Mouse (Mus musculus) hindbrain, embryonic 11.5 days (tissue): ENCODE measurements around the gene Acot10. TPM values are rescaled to one million over a fixed set of nuclear protein-coding genes. Genes with fewer than 3 reads are reported as not detected.
A peak's percentile ranks its signal among the peaks of the same experiment; 100 is the strongest.
"Not testable (repeated sequence)": the region's sequence is repeated elsewhere in the genome, so short reads cannot be mapped to it uniquely, and the experiment has no call there.

ENCODE experiments used
- ATAC-seq: fragments of 200-750 bp; cut with Nextera tagmentation; 2 replicates; pipeline ENCODE4 v1.8.0; 2017; ENCODE audit warnings: mild to moderate bottlenecking, moderate TSS enrichment, moderate library complexity; ENCODE audit not compliant: low FRiP score
- DNase-seq: peaks from one replicate; pipeline ENCODE4 v3.0.0-alpha.2; 2015; ENCODE audit warnings: low spot score
- H3K27ac ChIP-seq: fragments of 300-500 bp; sonication (generic); 2 replicates; pipeline ENCODE4 v1.5.1; 2014; ENCODE audit warnings: mild to moderate bottlenecking, low read depth, low read length
- H3K27me3 ChIP-seq: fragments of 300-500 bp; sonication (generic); 2 replicates; pipeline ENCODE4 v1.6.1; 2014; ENCODE audit warnings: mild to moderate bottlenecking, low read length, moderate library complexity, mixed read lengths; ENCODE audit not compliant: control insufficient read depth, insufficient read depth
- H3K36me3 ChIP-seq: fragments of 300-500 bp; sonication (generic); 2 replicates; pipeline ENCODE4 v1.6.1; 2014; ENCODE audit warnings: mild to moderate bottlenecking, low read length, moderate library complexity, mixed read lengths; ENCODE audit not compliant: control insufficient read depth, insufficient read depth
- H3K4me1 ChIP-seq: fragments of 300-500 bp; sonication (generic); replicated peaks from 2 replicates; pipeline ENCODE4 v1.6.1; 2014; ENCODE audit warnings: low read length, mixed read lengths; ENCODE audit not compliant: control insufficient read depth, insufficient read depth
- H3K4me2 ChIP-seq: fragments of 300-500 bp; sonication (generic); replicated peaks from 2 replicates; pipeline ENCODE4 v1.6.1; 2014; ENCODE audit warnings: mild to moderate bottlenecking, low read depth, low read length
- H3K4me3 ChIP-seq: fragments of 300-500 bp; sonication (generic); 2 replicates; pipeline ENCODE4 v1.5.1; 2014; ENCODE audit warnings: low read depth, low read length
- H3K9ac ChIP-seq: fragments of 300-500 bp; sonication (generic); 2 replicates; pipeline ENCODE4 v1.6.1; 2014; ENCODE audit warnings: low read depth, low read length
- H3K9me3 ChIP-seq: fragments of 300-500 bp; sonication (generic); 2 replicates; pipeline ENCODE4 v1.6.1; 2016; ENCODE audit warnings: low read length; ENCODE audit not compliant: control insufficient read depth
- WGBS: fragments of 180-500 bp; shearing (Covaris S2); extraction: QIAGEN DNeasy Blood & Tissue Kit; methylation state at CpG from one replicate; pipeline ENCODE4 v1.1.7; 2014; 5-methylcytosine and 5-hydroxymethylcytosine counted together
- polyA plus RNA-seq: library from polyadenylated mRNA; unstranded; fragments of >200 nt; fragmentation: Nextera tagmentation; extraction: Ambion mirVana; gene quantifications from 2 replicates; pipeline ENCODE4 v1.2.1, GENCODE M21; 2014

The Acot10 gene
- polyA plus RNA-seq, result 0.22 TPM in 1 of 2 replicates, not detected in the other

- ATAC-seq, result no peak
- Histone ChIP-seq H3K9ac (no peak within 1 kb of the TSS), H3K36me3 (no peaks in the 10 kb centered on the region), H3K4me1 (no peaks in the 10 kb centered on the region), H3K4me2 (no peak within 1 kb of the TSS), H3K27ac (no peak within 1 kb of the TSS), H3K27me3 (no peaks in the 10 kb centered on the region), H3K4me3 (no peak within 1 kb of the TSS), H3K9me3 (no peaks in the 10 kb centered on the region)
- DNase-seq, result no peak
- WGBS, result 88% methylated on average over 10 of the region's 10 CpGs
These were observed at the start of gene Acot10 for GRCm38 (mm10) chr15:20666650-20667049. Gene Acot10 (minus strand): TSS chr15:20666750.

DNA sequence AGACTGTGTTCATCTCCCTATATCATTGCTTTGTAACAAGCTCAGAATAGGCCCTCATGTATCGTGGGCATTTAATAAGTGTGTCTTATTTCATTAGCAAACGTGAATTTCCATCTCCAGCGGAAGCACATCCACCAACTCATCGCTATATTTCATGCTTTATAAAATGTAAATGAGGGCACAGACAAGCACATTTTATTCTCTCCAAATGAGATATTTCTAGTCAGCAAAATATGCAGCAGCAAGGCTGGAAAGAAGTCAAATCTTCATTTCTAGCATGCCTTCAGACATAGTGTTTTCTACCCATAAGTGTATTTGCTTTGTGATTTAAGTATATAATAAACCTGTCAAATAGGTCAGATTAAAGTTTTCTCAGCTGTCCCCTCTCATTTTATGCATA lies 45.3 kb upstream of the Acot10 start:
- ATAC-seq, result no peak
- Histone ChIP-seq H3K4me2 (no peak overlapping the region), H3K9me3 (no peaks in the 10 kb centered on the region), H3K27ac (no peak overlapping the region), H3K36me3 (no peaks in the 10 kb centered on the region), H3K4me1 (no peaks in the 10 kb centered on the region), H3K4me3 (no peak overlapping the region), H3K9ac (no peak overlapping the region), H3K27me3 (no peaks in the 10 kb centered on the region)
- no peak for DNase-seq
- WGBS, result 85% methylated on average over 4 of the region's 4 CpGs

DNA sequence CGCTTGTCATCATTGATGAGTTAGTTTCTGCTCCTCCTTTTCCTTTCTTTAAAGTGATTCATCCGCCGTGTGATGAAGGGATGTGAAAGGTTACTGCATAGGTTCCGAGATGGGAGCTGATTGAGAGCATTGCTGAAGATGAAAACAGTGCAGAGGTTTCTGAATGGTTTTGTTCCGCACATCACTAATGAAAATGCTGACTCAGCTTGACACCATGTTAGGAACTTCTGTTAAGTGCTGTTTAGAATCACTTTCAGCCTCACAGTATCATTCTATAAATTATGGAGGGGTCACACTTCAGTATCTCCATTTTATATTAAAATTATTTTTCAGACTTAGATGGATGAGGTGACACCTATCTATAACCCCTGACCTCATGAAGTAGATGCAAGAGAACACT lies 29.7 kb upstream of the Acot10 start:
- ATAC-seq, result no peak
- no peaks in the 10 kb centered on the region for H3K27me3 ChIP-seq
- 84% methylated on average over 5 of the region's 5 CpGs for WGBS
- no peak overlapping the region for H3K4me3 ChIP-seq
- H3K9me3 ChIP-seq, result no peaks in the 10 kb centered on the region
- H3K27ac ChIP-seq, result no peak overlapping the region
- no peak overlapping the region for H3K9ac ChIP-seq
- no peaks in the 10 kb centered on the region for H3K36me3 ChIP-seq
- H3K4me2 ChIP-seq, result no peak overlapping the region
- no peak for DNase-seq
- no peaks in the 10 kb centered on the region for H3K4me1 ChIP-seq

DNA sequence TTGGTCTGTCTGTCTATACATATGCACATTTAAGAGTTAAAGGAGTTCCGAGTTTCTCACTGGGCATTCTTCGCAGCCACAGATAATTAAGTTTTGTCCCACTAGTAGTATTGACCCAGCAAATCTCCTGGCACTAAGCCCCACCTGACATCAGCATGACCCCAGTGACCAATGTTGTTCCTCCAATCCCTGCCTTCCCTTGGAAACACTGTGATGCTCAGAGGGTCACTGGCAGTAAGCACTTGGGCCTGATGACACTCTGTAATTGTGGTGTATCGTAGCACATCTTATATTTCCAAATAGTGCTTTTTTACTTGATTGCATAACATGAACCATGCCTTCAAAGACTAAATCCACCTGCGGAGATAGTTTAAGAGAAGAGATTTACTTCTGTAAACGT lies 17.6 kb upstream of the Acot10 start:
- no peaks in the 10 kb centered on the region for H3K9me3 ChIP-seq
- DNase-seq (no peak), ATAC-seq (0 out of 2 replicates have a peak, but pooled peaks have one; percentile 30)
- H3K4me1 ChIP-seq, result no peaks in the 10 kb centered on the region
- no peak overlapping the region for H3K4me3 ChIP-seq
- no peaks in the 10 kb centered on the region for H3K27me3 ChIP-seq
- H3K36me3 ChIP-seq, result no peaks in the 10 kb centered on the region
- no peak overlapping the region for H3K4me2 ChIP-seq
- H3K27ac ChIP-seq, result no peak overlapping the region
- 78% methylated on average over 5 of the region's 5 CpGs for WGBS
- no peak overlapping the region for H3K9ac ChIP-seq

GRCm38 (mm10) chr15:20682719-20683118 lies 16.2 kb upstream of the Acot10 start:
- Histone ChIP-seq H3K9ac (no peak overlapping the region), H3K4me1 (no peaks in the 10 kb centered on the region), H3K27ac (no peak overlapping the region), H3K4me2 (no peak overlapping the region), H3K36me3 (no peaks in the 10 kb centered on the region), H3K4me3 (no peak overlapping the region), H3K9me3 (no peaks in the 10 kb centered on the region), H3K27me3 (no peaks in the 10 kb centered on the region)
- ATAC-seq, result no peak
- no peak for DNase-seq
- 76% methylated on average over 2 of the region's 2 CpGs for WGBS

- H3K27me3 ChIP-seq, DNase-seq, H3K4me3 ChIP-seq, H3K4me1 ChIP-seq, H3K9me3 ChIP-seq, H3K4me2 ChIP-seq, H3K27ac ChIP-seq, H3K9ac ChIP-seq, H3K36me3 ChIP-seq, ATAC-seq: not testable (repeated sequence)
- 83% methylated on average over 2 of the region's 2 CpGs for WGBS
These were observed 3.0 kb upstream of the Acot10 start for GRCm38 (mm10) chr15:20669507-20669906.

DNA sequence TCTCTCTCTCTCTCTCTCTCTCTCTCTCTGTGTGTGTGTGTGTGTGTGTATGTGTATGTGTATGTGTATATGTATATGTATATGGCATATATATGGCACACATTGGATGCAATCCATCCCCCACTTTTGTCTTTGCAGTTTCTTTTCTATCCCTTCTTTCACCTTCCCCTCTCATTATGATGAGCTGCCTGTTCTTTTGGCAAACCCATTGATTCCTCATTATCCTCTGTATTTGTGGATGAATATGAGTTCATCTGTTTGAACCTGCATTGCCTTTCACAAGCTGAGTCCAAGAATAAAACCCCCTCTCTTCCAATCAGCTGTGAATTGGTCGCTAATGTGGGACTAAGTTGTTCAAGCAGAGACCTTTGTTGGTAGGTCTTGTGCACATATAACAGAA lies 1.4 kb upstream of the Acot10 start:
- H3K27ac ChIP-seq, result no peak overlapping the region
- no peaks in the 10 kb centered on the region for H3K4me1 ChIP-seq
- H3K9me3 ChIP-seq, result no peaks in the 10 kb centered on the region
- H3K4me3 ChIP-seq, result no peak overlapping the region
- 71% methylated on average over 1 of the region's 1 CpGs for WGBS
- DNase-seq (no peak), ATAC-seq (no peak)
- H3K36me3 ChIP-seq, result no peaks in the 10 kb centered on the region
- H3K4me2 ChIP-seq, result no peak overlapping the region
- H3K27me3 ChIP-seq, result no peaks in the 10 kb centered on the region
- no peak overlapping the region for H3K9ac ChIP-seq

DNA sequence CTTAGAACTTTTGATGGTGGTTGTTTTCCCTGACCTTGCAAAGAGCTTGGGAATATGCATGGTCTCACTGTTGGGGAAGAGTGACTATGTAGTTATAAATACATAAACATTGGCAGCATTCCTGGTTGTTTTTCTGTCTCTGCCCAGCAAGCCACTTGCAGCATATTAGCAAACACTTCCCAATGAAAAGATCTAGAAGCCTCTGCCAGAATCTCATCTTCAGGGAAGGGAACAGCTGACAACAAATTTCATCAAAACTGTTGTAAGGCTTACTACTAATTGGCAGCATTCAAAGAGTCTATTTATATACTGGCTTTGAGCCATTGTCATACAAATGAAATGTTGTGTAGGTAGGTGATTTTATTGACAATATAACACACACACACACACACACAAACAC lies 800 bp upstream of the Acot10 start:
- ATAC-seq, result no peak
- no peaks in the 10 kb centered on the region for H3K9me3 ChIP-seq
- H3K4me3 ChIP-seq, result no peak overlapping the region
- no peaks in the 10 kb centered on the region for H3K4me1 ChIP-seq
- H3K27ac ChIP-seq, result no peak overlapping the region
- H3K9ac ChIP-seq, result no peak overlapping the region
- no peaks in the 10 kb centered on the region for H3K27me3 ChIP-seq
- no peak overlapping the region for H3K4me2 ChIP-seq
- DNase-seq, result no peak
- no peaks in the 10 kb centered on the region for H3K36me3 ChIP-seq

GRCm38 (mm10) chr15:20660221-20660620 lies 6.3 kb downstream of the Acot10 start:
- DNase-seq, result no peak
- Histone ChIP-seq H3K9me3 (no peaks in the 10 kb centered on the region), H3K27me3 (no peaks in the 10 kb centered on the region), H3K36me3 (no peaks in the 10 kb centered on the region), H3K27ac (no peak overlapping the region), H3K4me3 (no peak overlapping the region), H3K4me2 (no peak overlapping the region), H3K9ac (no peak overlapping the region), H3K4me1 (no peaks in the 10 kb centered on the region)
- no peak for ATAC-seq
- 69% methylated on average over 2 of the region's 2 CpGs for WGBS
